Mouse (Mus musculus) C2C12 (cell line): ENCODE results near the gene Sppl3. TPM values are rescaled to one million over a fixed set of nuclear protein-coding genes. Genes with fewer than 3 reads are reported as not detected.

Experiments
- H3K27me3 ChIP-seq: one replicate; pipeline ENCODE4 v1.6.1; 2011; ENCODE audit not compliant: control insufficient read depth, insufficient read depth, insufficient read length
- H3K36me3 ChIP-seq: one replicate; pipeline ENCODE4 v1.6.1; 2011; ENCODE audit not compliant: control insufficient read depth, insufficient read depth
- H3K4me3 ChIP-seq: one replicate; pipeline ENCODE4 v1.5.1; 2011; ENCODE audit warnings: mild to moderate bottlenecking, control low read depth; ENCODE audit not compliant: poor library complexity, insufficient read depth, severe bottlenecking
- H3K79me2 ChIP-seq: one replicate; pipeline ENCODE4 v1.6.1; 2011; ENCODE audit not compliant: control insufficient read depth, insufficient read depth
- H3K79me3 ChIP-seq: one replicate; pipeline ENCODE4 v1.6.1; 2011; ENCODE audit warnings: low read depth, control low read depth
- H3ac ChIP-seq: one replicate; pipeline ENCODE3; 2011; ENCODE audit warnings: low read depth; ENCODE audit not compliant: control insufficient read depth, insufficient read length
- CEBPB ChIP-seq: IDR thresholded peaks from one replicate; pipeline ENCODE4 v1.6.1; 2011; ENCODE audit warnings: low read depth, mild to moderate bottlenecking, control low read depth, moderate library complexity
- CTCF ChIP-seq: IDR thresholded peaks from one replicate; pipeline ENCODE4 v1.5.1; 2011; ENCODE audit not compliant: control insufficient read depth, insufficient read depth, insufficient read length
- FOSL1 ChIP-seq: IDR thresholded peaks from one replicate; pipeline ENCODE4 v1.8.0; 2011; ENCODE audit warnings: mild to moderate bottlenecking, low read length; ENCODE audit not compliant: poor library complexity, insufficient read depth, severe bottlenecking
- MAX ChIP-seq: IDR thresholded peaks from one replicate; pipeline ENCODE4 v1.6.1; 2011; ENCODE audit warnings: mild to moderate bottlenecking, control low read depth
- MYOD1 ChIP-seq: IDR thresholded peaks from one replicate; pipeline ENCODE4 v1.6.1; 2011; ENCODE audit warnings: low read depth; ENCODE audit not compliant: control insufficient read depth, insufficient read length
- MYOG ChIP-seq: IDR thresholded peaks from one replicate; pipeline ENCODE4 v1.6.1; 2011; ENCODE audit not compliant: control insufficient read depth, insufficient read length; ENCODE audit errors: extremely low read depth
- USF1 ChIP-seq: IDR thresholded peaks from one replicate; pipeline ENCODE4 v1.6.1; 2011; ENCODE audit warnings: low read depth, mild to moderate bottlenecking, control low read depth, moderate library complexity
- polyA plus RNA-seq: library from polyadenylated mRNA; unstranded; fragments of >200 nt; fragmentation: generic; extraction: Trizol; gene quantifications from one replicate; pipeline ENCODE4 v1.2.1, GENCODE M21; 2012; ENCODE audit warnings: missing spikeins

Gene Sppl3
- polyA plus RNA-seq, 1 experiment, result 24.5 TPM

DNA sequence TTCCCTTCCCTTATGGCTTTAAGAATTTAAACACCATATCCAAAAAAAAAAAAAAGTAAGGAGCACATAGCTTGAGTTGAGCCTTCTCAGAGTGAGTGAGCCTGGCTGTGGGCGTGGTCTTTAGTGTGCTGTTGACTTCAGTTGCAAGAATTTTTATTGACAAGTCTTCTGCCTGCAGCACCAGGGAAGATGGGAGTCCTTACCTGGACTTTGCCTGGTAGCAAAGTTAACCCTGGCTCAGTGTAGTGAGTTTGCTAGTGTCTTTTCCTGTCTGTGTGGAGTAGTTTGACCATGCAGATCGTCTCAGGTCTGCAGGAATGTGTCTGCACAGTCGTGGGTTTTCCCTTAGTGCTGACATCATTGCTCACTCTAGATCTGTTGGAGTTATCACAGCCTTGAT lies 80.1 kb downstream of the Sppl3 start:
- no peaks in the 10 kb centered on the region for H3K27me3 ChIP-seq
- peaks cover 16% of the 10 kb centered on the region for H3K79me2 ChIP-seq
- H3K4me3 ChIP-seq, result no peak overlapping the region
- no peak overlapping the region for H3ac ChIP-seq
- peaks cover 75% of the 10 kb centered on the region for H3K36me3 ChIP-seq
- TF ChIP-seq MAX (no peak), MYOD1 (no peak), FOSL1 (no peak), CEBPB (no peak)
- H3K79me3 ChIP-seq, result no peaks in the 10 kb centered on the region

DNA sequence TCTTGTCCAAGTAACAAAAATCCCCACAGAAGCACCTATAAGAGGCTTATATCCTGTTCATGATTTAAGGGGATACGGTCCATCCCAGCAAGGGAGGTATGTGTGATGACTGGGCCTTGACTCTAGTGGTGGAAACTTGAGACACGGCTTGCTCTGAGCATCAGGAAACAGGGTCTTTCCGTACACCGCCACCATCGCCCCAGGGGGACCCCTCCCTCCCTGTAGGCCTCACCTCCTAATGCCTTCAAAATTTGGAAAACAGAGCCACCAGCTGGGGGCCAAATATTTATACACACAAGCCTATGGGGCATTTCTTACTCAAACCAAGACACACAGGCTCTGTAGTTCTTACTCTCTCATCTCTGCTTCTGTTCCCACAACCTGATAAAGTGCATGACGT lies 80.8 kb downstream of the Sppl3 start:
- peaks cover 73% of the 10 kb centered on the region for H3K36me3 ChIP-seq
- H3K79me2 ChIP-seq, result peaks cover 16% of the 10 kb centered on the region
- TF ChIP-seq USF1, result no peak
- no peak for TF ChIP-seq CEBPB
- TF ChIP-seq MYOG, result no peak
- no peak for TF ChIP-seq FOSL1
- no peak for TF ChIP-seq MAX
- no peak for TF ChIP-seq MYOD1
- no peak for TF ChIP-seq CTCF
- H3K4me3 ChIP-seq, result no peak overlapping the region
- H3K79me3 ChIP-seq, result no peaks in the 10 kb centered on the region
- no peaks in the 10 kb centered on the region for H3K27me3 ChIP-seq
- no peak overlapping the region for H3ac ChIP-seq

DNA sequence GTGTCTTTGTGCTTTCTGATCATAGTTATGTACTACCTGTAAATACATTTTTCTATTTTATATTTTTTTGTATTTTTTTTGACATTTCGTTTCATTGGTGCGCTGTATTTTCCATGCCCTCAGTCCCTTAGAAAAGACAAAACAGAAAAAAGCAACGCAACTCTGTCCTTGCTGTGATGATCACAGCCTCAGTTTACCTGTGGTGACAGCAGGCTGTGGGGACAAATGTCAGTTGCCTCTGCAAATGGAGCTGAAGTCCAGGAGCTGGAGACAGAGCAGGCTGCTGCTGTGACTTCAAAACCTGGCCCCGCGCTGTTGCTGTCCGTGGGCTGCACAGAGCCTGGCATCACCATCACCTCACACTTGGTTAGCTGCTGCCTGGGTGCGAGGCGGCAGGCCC lies 87.3 kb downstream of the Sppl3 start, which contains the start of gene Gm10401:
Gene Gm10401 (minus strand): TSS at position 101 of the 400 bp plus-strand sequence.
- no peak within 1 kb of the TSS for H3ac ChIP-seq
- TF ChIP-seq MYOD1 (no peak), MYOG (no peak), CTCF (no peak), USF1 (no peak), FOSL1 (no peak), CEBPB (no peak), MAX (no peak)
- no peaks in the 10 kb centered on the region for H3K79me3 ChIP-seq
- no peaks in the 10 kb centered on the region for H3K27me3 ChIP-seq
- H3K79me2 ChIP-seq, result no peaks in the 10 kb centered on the region
- H3K4me3 ChIP-seq, result no peak within 1 kb of the TSS
- peaks cover 36% of the 10 kb centered on the region for H3K36me3 ChIP-seq

DNA sequence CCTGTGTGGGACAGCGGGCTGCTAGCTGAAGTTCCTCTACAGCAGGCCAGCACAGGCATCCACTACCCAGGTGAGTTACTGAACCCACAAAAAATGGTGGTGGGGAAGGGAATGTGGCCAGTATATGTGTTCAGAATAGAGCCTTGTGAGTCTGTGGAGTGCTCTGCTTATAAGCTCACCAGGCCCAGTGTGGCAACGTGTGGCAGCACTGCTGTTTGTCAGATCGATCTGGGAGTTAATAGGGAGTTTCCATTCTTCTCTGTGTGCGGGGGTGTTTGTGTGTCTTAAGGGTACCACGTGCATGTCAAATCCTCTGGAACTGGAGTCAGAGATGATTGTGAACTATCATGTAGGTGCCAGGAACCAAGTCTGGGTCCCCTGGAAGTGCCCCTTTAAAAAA lies 88.6 kb downstream of the Sppl3 start:
- Histone ChIP-seq H3K36me3 (peaks cover 32% of the 10 kb centered on the region), H3K79me2 (no peaks in the 10 kb centered on the region), H3ac (no peak overlapping the region), H3K4me3 (no peak overlapping the region), H3K27me3 (no peaks in the 10 kb centered on the region), H3K79me3 (no peaks in the 10 kb centered on the region)
- no peak for TF ChIP-seq MYOG
- no peak for TF ChIP-seq MAX
- TF ChIP-seq FOSL1, result no peak
- TF ChIP-seq CEBPB, result no peak
- TF ChIP-seq CTCF, result no peak
- TF ChIP-seq USF1, result no peak
- TF ChIP-seq MYOD1, result no peak

DNA sequence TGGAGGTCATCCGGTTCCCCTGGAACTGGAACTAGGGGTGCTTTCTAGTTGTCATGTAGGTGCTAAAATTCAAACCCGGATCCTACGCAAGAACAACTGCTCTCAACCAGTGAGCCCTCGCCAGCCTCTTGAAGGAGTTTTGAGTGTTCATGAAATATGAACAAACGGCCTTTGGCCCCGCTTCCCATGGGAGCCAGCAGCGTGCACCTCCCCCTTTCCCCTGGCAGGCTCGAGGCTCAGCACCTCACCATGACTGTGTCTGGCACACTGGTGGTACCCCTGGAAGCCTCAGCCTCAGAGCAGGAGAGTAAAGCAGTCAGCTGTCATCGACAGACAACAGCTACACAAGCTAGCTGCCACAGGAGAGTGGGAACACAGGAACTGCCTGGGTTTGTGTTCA lies 89.1 kb downstream of the Sppl3 start:
- Histone ChIP-seq H3K79me2 (no peaks in the 10 kb centered on the region), H3K27me3 (no peaks in the 10 kb centered on the region), H3K36me3 (peaks cover 28% of the 10 kb centered on the region), H3ac (no peak overlapping the region), H3K79me3 (no peaks in the 10 kb centered on the region), H3K4me3 (no peak overlapping the region)
- TF ChIP-seq MYOG, result no peak
- TF ChIP-seq CEBPB, result no peak

DNA sequence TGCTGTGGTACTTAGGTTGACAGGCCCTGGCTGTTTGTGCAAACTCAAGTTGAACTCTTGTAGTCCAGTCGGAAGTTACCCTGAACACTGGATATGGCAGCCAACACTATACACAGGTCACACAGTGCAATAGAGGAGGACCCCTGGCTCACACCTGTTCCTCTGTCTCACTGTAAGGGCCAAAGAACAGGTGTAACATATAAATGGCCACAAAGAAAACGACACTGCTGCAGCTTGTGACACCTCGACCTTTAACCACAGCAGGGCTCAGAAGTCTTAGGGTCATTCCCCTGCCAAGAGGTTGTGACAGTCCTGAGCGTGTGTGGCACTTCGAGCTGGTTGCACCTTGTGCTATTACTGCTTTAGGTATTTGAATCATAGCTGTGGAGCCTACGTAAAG lies 89.5 kb downstream of the Sppl3 start:
- Histone ChIP-seq H3K4me3 (no peak overlapping the region), H3ac (no peak overlapping the region), H3K79me3 (no peaks in the 10 kb centered on the region), H3K79me2 (no peaks in the 10 kb centered on the region), H3K27me3 (no peaks in the 10 kb centered on the region), H3K36me3 (peaks cover 23% of the 10 kb centered on the region)
- TF ChIP-seq MAX (no peak), MYOD1 (no peak), FOSL1 (no peak), MYOG (no peak), CTCF (no peak), USF1 (no peak), CEBPB (no peak)
